Mouse (Mus musculus) liver, adult 2 months (tissue): ENCODE results near the gene S1pr3.

Experiments used
- CTCF ChIP-seq: fragments of 200-500 bp; IDR thresholded peaks from 2 replicates; pipeline ENCODE4 v1.5.1; 2011; ENCODE audit warnings: low read depth, low read length, control low read depth
- POLR2A ChIP-seq: fragments of 200-500 bp; IDR thresholded peaks from 2 replicates; pipeline ENCODE4 v1.6.1; 2011; ENCODE audit warnings: low read length, control low read depth; ENCODE audit not compliant: insufficient read depth; ENCODE audit errors: extremely low read depth

- no peak for TF ChIP-seq POLR2A
- no peak for TF ChIP-seq CTCF
These were observed 26.0 kb downstream of the S1pr3 start for GRCm38 (mm10) chr13:51434460-51434859.
